Mouse (Mus musculus): ENCODE results near the gene Tlr2. TPM values are rescaled to one million over a fixed set of nuclear protein-coding genes. Genes with fewer than 3 reads are reported as not detected.

The Tlr2 gene
- polyA plus RNA-seq (2017; shearing (Covaris generic)) = 1.8 TPM

GRCm38 (mm10) chr3:83841095-83841850 lies at the start of gene Tlr2:
Gene Tlr2 (minus strand): TSS chr3:83841767.

Other genes with a start within 250 kb of the Tlr2 start
- gene Sfrp2, start 75.4 kb downstream of the Tlr2 start, polyA plus RNA-seq (2017; shearing (Covaris generic)) = 0.95 TPM
- gene Tmem131l, start 198.4 kb upstream of the Tlr2 start, polyA plus RNA-seq (2017; shearing (Covaris generic)) = 61.5 TPM